Mouse (Mus musculus): ENCODE data around the gene Swsap1.

Gene Swsap1

DNA sequence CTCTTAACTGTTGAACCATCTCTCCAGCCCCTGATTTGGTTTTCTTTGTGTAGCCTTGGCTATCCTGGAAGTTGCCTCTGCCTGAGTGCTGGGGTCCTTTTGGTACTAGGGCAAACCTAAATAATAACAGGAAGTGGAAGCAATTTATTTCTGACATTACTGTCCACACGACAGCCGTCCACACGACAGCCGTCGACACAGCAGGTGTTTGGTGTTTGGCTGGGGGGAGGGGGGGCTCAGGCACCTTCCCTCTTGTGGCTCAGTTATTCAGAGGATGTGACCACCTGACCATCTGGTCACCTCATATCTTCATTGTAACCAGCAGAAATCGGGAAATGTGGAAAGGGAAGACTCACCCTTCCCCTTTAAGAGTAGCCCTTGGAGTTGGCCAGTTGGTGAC lies 13.3 kb downstream of the Swsap1 start:
- no peak for DNase-seq

DNA sequence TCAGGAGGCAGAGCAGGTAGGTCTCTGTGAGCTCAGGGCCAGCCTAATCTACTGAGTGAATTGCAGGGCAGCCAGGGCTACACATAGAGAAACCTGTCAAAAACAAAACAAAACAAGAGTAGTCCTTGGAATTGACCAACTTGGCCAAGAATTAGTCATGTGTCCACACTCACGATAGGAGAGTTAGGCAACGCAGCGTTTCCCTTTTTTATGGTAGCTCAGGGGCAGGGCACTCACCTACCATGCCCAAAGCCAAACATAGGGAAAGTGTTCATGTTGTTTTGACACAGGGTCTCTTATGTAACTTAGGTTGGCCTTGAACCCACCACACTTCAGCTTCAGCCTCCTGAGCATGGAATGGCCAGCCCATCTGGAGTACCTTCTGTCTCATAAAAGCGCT lies 13.7 kb downstream of the Swsap1 start:
- DNase-seq, result no peak

GRCm38 (mm10) chr9:21976626-21977175 lies 21.1 kb downstream of the Swsap1 start:
- no peak for DNase-seq

GRCm38 (mm10) chr9:21977331-21977730 lies 21.8 kb downstream of the Swsap1 start:
- no peak for DNase-seq

DNA sequence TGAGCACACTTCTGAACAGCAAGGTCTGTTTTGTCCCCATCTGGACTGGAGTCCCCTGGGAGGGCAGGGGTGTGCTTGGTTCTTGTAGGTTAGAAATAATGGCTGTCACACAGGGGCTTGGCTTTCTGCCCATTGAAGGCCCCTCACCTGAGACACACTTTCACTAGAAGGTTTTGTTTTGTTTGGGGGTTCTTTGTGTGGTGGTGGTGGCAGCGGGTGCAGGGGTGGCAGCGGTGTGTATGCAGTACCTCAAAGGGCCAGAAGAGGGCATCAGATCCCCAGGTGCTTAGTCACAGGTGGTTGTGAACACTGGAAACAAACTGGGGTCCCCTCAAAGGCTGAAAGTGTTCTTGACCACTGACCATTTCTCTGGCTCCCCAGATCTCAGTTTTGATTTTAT lies 22.4 kb downstream of the Swsap1 start:
- peak; percentile 49 for DNase-seq

- no peak for DNase-seq
These were observed 23.0 kb downstream of the Swsap1 start for GRCm38 (mm10) chr9:21978398-21979128.

DNA sequence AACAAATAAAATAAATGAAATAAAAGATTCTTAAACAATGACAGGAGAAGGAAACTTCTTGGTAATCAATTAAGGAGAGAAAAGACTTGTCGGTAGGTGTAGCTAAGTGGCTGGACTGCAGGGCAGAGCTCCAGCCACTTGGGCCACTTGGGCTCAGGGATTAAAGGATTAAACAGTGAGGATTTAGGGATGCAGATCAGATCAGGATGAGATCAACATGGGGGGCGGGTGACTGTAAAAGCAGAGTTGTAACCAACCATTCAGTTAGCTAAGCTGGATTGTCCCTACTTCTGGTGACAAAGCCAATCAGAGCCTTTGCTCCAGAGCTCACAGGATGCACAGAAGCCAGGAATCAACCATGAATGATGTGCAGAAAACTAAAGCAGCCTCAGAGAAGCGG lies 28.4 kb downstream of the Swsap1 start:
- DNase-seq, result no peak

- peak; percentile 71 for DNase-seq
These were observed 32.2 kb downstream of the Swsap1 start for GRCm38 (mm10) chr9:21987592-21988342.

GRCm38 (mm10) chr9:21988421-21989101 lies 33.0 kb downstream of the Swsap1 start:
- DNase-seq, result peak; percentile 68

DNA sequence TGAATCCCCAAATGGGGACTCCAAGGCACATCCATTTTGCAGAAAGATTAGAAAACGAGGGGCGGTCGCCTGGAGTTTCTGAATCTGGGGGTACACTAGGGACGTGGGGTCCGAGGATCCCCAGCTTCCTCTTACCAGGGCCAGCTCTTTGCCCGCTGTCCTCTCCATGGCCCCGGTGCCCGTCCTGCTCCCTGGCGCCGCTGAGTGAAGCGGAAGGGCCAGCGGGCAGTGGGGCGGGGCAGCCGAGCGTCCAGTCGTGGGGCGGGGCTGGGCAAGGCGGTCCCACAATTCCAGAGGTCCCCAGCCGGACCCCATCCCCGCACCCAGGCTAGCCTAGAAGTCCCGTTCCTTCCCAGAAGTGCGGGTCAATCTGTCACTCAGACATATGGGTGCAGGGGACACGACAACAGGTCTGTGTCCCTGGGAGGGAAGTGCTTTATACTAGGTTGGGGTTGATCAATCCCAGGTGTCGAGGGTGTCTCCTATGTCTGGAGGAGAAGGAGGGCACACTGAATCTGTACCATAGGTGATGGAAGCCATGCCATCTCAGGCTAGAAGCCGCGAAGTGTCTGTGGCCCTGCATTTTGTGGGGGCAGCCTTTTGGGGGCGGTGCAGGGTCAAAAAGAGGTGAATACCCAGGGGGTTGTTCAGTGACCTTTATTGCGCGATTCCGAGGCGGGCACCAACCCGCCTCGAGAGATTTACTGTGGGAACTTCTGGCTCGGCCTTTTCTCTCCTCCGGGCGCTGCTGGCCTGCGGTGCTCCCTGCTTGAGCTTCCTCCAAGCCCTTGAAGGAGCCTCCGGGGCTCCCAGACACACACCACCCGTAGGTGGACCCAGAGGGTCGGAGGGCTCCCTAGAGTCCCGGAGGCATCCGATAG lies 33.9 kb downstream of the Swsap1 start, which contains the start of gene Rgl3:
TSS of gene Rgl3 (minus strand) at position 217 of the 881 bp plus-strand sequence.
- peak; percentile 75 for DNase-seq

DNA sequence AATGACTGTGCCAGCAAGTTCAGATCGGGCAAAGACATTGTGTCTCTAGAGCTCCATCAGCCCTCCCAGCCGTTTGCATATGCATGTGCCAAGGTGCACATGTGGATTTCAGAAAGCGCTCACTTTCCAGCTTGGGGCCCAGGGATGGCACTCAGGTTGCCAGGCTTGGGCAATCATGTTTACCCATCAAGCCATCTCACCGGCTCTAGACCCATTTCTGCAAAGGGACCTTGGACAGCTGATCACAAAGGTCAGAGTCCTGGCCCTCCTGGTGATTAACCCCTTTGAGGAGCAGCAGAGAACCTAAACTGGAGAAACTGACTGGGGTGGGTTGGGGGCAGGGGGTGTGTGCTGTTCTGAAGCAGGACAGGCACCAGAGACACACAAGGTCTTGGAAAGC lies 36.7 kb downstream of the Swsap1 start:
- DNase-seq, result no peak

- no peak for DNase-seq
These were observed 40.8 kb downstream of the Swsap1 start for GRCm38 (mm10) chr9:21996178-21996867.

- DNase-seq, result no peak
These were observed 44.7 kb downstream of the Swsap1 start for GRCm38 (mm10) chr9:22000296-22000695.

DNA sequence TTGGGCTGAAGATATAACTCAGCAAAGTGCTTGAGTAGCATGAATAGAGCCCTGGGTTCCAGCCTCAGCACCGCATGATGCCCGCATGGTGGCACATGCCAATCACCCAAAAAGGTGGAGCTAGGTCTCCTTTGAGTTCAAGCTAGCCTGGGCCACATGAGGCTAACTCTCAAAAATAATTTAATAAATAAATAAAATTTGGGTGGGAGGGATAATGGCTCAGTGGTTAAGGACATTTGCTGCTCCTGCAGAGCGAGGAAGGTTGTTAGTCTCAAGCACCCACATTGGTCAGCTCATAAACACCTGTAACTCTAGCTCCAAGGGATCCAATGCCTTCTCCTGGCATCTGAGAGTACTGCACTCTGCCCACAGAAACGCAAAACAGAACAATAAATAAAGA lies 46.1 kb downstream of the Swsap1 start:
- DNase-seq, result no peak

DNA sequence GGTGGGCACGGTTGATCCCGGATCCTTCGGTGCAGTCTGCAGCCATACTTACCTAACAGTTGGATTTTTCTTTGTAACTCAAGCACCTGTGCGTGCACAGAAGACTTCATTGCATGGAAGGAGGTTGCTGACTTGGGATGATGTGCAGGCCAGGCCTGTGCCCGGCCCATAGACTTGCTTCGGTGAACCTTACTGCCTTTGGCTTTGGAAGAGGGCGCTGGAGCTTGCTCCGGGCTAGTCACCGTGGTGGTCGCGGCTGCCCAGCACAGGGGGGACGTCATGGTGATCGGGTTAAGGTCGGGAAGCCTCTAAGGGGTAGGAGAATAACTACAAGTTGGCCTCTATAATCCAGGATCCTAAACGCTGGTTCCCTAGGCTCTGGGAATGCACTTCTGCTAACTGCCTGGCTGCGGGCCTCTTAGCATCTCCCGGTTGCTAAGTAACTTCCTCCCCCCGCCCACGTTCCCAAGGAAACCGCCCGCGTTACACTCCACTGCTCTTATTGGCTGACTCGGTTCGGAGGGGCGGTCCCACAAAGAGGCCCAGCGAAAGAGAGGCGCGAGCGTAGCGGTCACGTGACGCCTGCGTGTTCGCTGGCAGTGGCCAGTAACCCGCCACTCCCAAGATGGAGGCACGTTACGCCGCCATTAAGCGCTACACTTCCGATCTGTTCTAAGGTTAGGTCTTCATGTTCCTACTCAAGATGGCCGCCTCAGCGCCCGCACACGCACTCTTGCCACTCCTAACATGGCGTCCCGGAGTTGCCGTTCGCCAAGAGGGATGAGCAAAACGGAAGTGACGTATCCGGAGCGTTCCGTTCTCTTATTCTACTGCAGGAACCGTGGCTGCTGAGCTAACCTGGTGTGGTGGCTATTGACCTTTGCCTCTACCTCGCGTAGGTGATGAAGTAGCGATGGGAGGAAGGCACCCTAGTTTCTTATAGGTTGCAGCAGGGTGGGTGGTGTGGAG lies 46.9 kb downstream of the Swsap1 start, which contains the start of the genes Ccdc151 and Prkcsh:
TSS of gene Ccdc151 (minus strand) at position 441 of the 969 bp plus-strand sequence.
TSS of gene Prkcsh (plus strand) at position 613 of the 969 bp plus-strand sequence.
- peak; percentile 99 for DNase-seq

DNA sequence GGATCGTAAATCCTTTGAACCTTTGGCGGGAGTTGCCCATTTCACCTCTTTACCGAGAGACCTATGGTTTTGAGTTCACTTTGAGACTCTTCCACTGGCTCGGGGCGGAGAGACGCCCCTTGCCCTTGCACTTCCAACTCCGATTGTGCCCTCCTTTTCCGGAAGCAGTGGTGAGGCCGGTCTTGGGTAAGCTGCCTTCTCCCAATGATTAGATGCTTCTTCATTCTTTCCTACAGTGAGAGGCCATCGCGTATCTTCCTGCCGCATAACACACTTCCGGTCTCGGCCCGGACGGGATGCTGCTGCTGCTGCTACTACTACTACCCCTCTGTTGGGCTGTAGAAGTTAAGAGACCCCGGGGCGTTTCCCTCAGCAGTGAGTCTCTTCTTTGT lies 47.6 kb downstream of the Swsap1 start:
- DNase-seq, result peak; percentile 42

GRCm38 (mm10) chr9:22004546-22004945 lies 49.0 kb downstream of the Swsap1 start:
- DNase-seq, result no peak

Measured in cerebellum, adult 11 months (tissue).